Mouse (Mus musculus) left cerebral cortex, adult 9 months (tissue): ENCODE data around the gene Olah.

Experiments
- DNase-seq, 2 experiments: peaks; one replicate each; pipeline ENCODE4 v3.0.0; 2022; ENCODE audit warnings: low spot score in 2 of 2

Olah gene

GRCm38 (mm10) chr2:3353160-3353559 is 43.9 kb downstream of the Olah start:
- DNase-seq = no peak

- peak in 1 of 2 experiments; percentile 53 for DNase-seq
Observed at GRCm38 (mm10) chr2:3348919-3349318, 48.1 kb downstream of the Olah start.

GRCm38 (mm10) chr2:3348422-3348821 is 48.6 kb downstream of the Olah start:
- DNase-seq = no peak

GRCm38 (mm10) chr2:3335611-3336301 is 61.3 kb downstream of the Olah start, which contains the start of gene Acbd7:
Acbd7 (plus strand) TSS chr2:3336168.
- DNase-seq = peak; percentile 44 to 69

GRCm38 (mm10) chr2:3333761-3334160 is 63.2 kb downstream of the Olah start:
- DNase-seq = no peak

- peak; percentile 99 for DNase-seq
Observed at GRCm38 (mm10) chr2:3332484-3333242, 64.3 kb downstream of the Olah start, which contains the start of gene Rpp38. Rpp38 (minus strand) TSS chr2:3332643.

- no peak for DNase-seq
Observed at GRCm38 (mm10) chr2:3332056-3332455, 65.0 kb downstream of the Olah start.

- no peak for DNase-seq
Observed at GRCm38 (mm10) chr2:3331071-3331703, 65.8 kb downstream of the Olah start.

GRCm38 (mm10) chr2:3327351-3327750 is 69.7 kb downstream of the Olah start:
- DNase-seq = peak in 1 of 2 experiments; percentile 28

GRCm38 (mm10) chr2:3326547-3326946 is 70.5 kb downstream of the Olah start:
- DNase-seq = no peak

GRCm38 (mm10) chr2:3324381-3325130 is 72.5 kb downstream of the Olah start:
- DNase-seq = no peak

GRCm38 (mm10) chr2:3323132-3323531 is 73.9 kb downstream of the Olah start:
- DNase-seq = no peak

- DNase-seq = peak in 1 of 2 experiments; percentile 48
Observed at GRCm38 (mm10) chr2:3305426-3306025, 91.5 kb downstream of the Olah start.

- no peak for DNase-seq
Observed at GRCm38 (mm10) chr2:3295826-3296225, 101.2 kb downstream of the Olah start.

GRCm38 (mm10) chr2:3292170-3292569 is 104.8 kb downstream of the Olah start:
- DNase-seq = no peak
